Mouse (Mus musculus) CH12.LX (cell line): Measurements from ENCODE around the gene Adsl. TPM values are rescaled to one million over a fixed set of nuclear protein-coding genes. Genes with fewer than 3 reads are reported as not detected.

Source experiments
- DNase-seq: peaks from one replicate; pipeline ENCODE4 v3.0.0-alpha.2; 2013; ENCODE audit errors: extremely low read depth
- H3K27ac ChIP-seq: 2 replicates; pipeline ENCODE4 v1.5.1; 2012; ENCODE audit warnings: low read depth, mild to moderate bottlenecking, control low read depth, moderate library complexity; ENCODE audit not compliant: insufficient read depth
- H3K27me3 ChIP-seq: replicated peaks from 2 replicates; pipeline ENCODE3; 2012; ENCODE audit warnings: inconsistent platforms
- H3K36me3 ChIP-seq, 2 experiments: replicated peaks in 1 of 2; 2 replicates each; pipeline versions ENCODE3 to v1.6.1; 2012; ENCODE audit warnings: inconsistent platforms in 1 of 2, low read length in 1 of 2, mild to moderate bottlenecking in 1 of 2, mixed read lengths in 1 of 2, moderate library complexity in 1 of 2; ENCODE audit not compliant: control insufficient read depth in 1 of 2, insufficient read depth in 1 of 2
- H3K4me1 ChIP-seq, 2 experiments: 2 replicates each; pipeline ENCODE4 v1.6.1; 2012; ENCODE audit warnings: inconsistent platforms in 1 of 2, moderate library complexity in 1 of 2; ENCODE audit not compliant: insufficient read depth in 2 of 2, control insufficient read depth in 1 of 2
- H3K4me2 ChIP-seq: 2 replicates; pipeline ENCODE4 v1.6.1; 2012; ENCODE audit warnings: low read depth, mild to moderate bottlenecking, control low read depth; ENCODE audit not compliant: poor library complexity, insufficient read depth, severe bottlenecking
- H3K4me3 ChIP-seq, 3 experiments: fragments of 150-350 bp in 1 of 3; sonication (generic) in 1 of 3; replicated peaks in 1 of 3; 2 replicates each; pipeline versions ENCODE3 to v1.5.1; 2011 to 2012; ENCODE audit warnings: low read depth in 2 of 3, low read length in 2 of 3, mild to moderate bottlenecking in 2 of 3, moderate library complexity in 2 of 3, control low read depth in 1 of 3, improper control_type of control experiment in 1 of 3, inconsistent platforms in 1 of 3, mixed read lengths in 1 of 3; ENCODE audit not compliant: poor library complexity in 1 of 3
- H3K79me2 ChIP-seq: replicated peaks from 2 replicates; pipeline ENCODE4 v1.6.1; 2012; ENCODE audit warnings: mild to moderate bottlenecking, moderate library complexity; ENCODE audit not compliant: control insufficient read depth, poor library complexity, insufficient read depth, severe bottlenecking; ENCODE audit errors: extremely low read depth
- H3K9ac ChIP-seq: 2 replicates; pipeline ENCODE4 v1.6.1; 2012; ENCODE audit warnings: low read depth, mild to moderate bottlenecking, control low read depth, moderate library complexity; ENCODE audit not compliant: insufficient read depth
- H3K9me3 ChIP-seq: replicated peaks from 2 replicates; pipeline ENCODE3; 2012; ENCODE audit warnings: low read length, inconsistent platforms, mixed read lengths
- BHLHE40 ChIP-seq: IDR thresholded peaks from 2 replicates; pipeline ENCODE4 v1.6.1; 2011; ENCODE audit warnings: mild to moderate bottlenecking, low read depth, low read length, improper control_type of control experiment
- EP300 ChIP-seq: IDR thresholded peaks from 2 replicates; pipeline ENCODE4 v1.6.1; 2011; ENCODE audit warnings: low read length, improper control_type of control experiment
- ETS1 ChIP-seq: conservative IDR thresholded peaks from 2 replicates; pipeline ENCODE4 v1.6.1; 2012; ENCODE audit warnings: low read depth, mild to moderate bottlenecking, inconsistent platforms, low read length, improper control_type of control experiment, moderate library complexity
- HCFC1 ChIP-seq: IDR thresholded peaks from 2 replicates; pipeline ENCODE4 v1.6.1; 2012; ENCODE audit warnings: low read depth, mild to moderate bottlenecking, inconsistent platforms, low read length, improper control_type of control experiment
- JUND ChIP-seq: conservative IDR thresholded peaks from 2 replicates; pipeline ENCODE4 v1.6.1; 2011; ENCODE audit warnings: low read depth, low read length, improper control_type of control experiment
- KAT2A ChIP-seq: IDR thresholded peaks from 2 replicates; pipeline ENCODE4 v1.6.1; 2012; ENCODE audit warnings: low read length, improper control_type of control experiment, inconsistent platforms; ENCODE audit not compliant: insufficient replicate concordance
- MAFK ChIP-seq: IDR thresholded peaks from 2 replicates; pipeline ENCODE4 v1.6.1; 2011; ENCODE audit warnings: low read length, improper control_type of control experiment; ENCODE audit not compliant: insufficient replicate concordance
- POLR2A ChIP-seq: IDR thresholded peaks from 2 replicates; pipeline ENCODE4 v1.6.1; 2011; ENCODE audit warnings: low read depth, mild to moderate bottlenecking, improper control_type of control experiment, low read length
- POLR2AphosphoS2 ChIP-seq: IDR thresholded peaks from 2 replicates; pipeline ENCODE4 v1.6.1; 2011; ENCODE audit warnings: low read depth, low read length, improper control_type of control experiment
- TBP ChIP-seq: conservative IDR thresholded peaks from 2 replicates; pipeline ENCODE4 v1.6.1; 2011; ENCODE audit warnings: low read depth, low read length, improper control_type of control experiment
- TCF12 ChIP-seq: IDR thresholded peaks from 2 replicates; pipeline ENCODE4 v1.6.1; 2014; ENCODE audit warnings: low read depth, mild to moderate bottlenecking, inconsistent platforms, low read length, improper control_type of control experiment
- UBTF ChIP-seq: IDR thresholded peaks from 2 replicates; pipeline ENCODE4 v1.6.1; 2012; ENCODE audit warnings: low read depth, mild to moderate bottlenecking, inconsistent platforms, low read length, improper control_type of control experiment, moderate library complexity
- USF2 ChIP-seq: conservative IDR thresholded peaks from 2 replicates; pipeline ENCODE4 v1.6.1; 2011; ENCODE audit warnings: low read depth, low read length, improper control_type of control experiment
- ZC3H11A ChIP-seq: IDR thresholded peaks from 2 replicates; pipeline ENCODE4 v1.6.1; 2012; ENCODE audit warnings: low read depth, mild to moderate bottlenecking, inconsistent platforms, low read length, improper control_type of control experiment
- ZMIZ1 ChIP-seq: IDR thresholded peaks from 2 replicates; pipeline ENCODE4 v1.6.1; 2012; ENCODE audit warnings: low read depth, mild to moderate bottlenecking, inconsistent platforms, low read length, improper control_type of control experiment
- ZNF384 ChIP-seq: IDR thresholded peaks from 2 replicates; pipeline ENCODE4 v1.6.1; 2012; ENCODE audit warnings: low read depth, low read length, improper control_type of control experiment, inconsistent platforms
- dilution Hi-C: fragments of 300-500 bp; cut with MboI; formaldehyde crosslinking; loops from 2 replicates; pipeline ENCODE4 v1.14.3; 2020; ENCODE audit warnings: low sequenced_read_pairs; ENCODE audit not compliant: extremely low pct_unique_long_range_greater_than_20kb, extremely low pct_ligation_motif_present
- in situ Hi-C: fragments of 300-500 bp; cut with MboI; formaldehyde crosslinking; loops from 3 replicates; pipeline ENCODE4 v1.14.3; 2019; ENCODE audit warnings: low sequenced_read_pairs, low pct_ligation_motif_present, low pct_unique_long_range_greater_than_20kb, mixed read lengths
- polyA plus RNA-seq: library from polyadenylated mRNA; unstranded; fragments of >175 nt; gene quantifications from 2 replicates; pipeline ENCODE4 v1.2.1, GENCODE M21; 2012; ENCODE audit warnings: low read depth; ENCODE audit not compliant: insufficient read length
- total RNA-seq, 2 experiments: library from RNA; depleted of rRNA; stranded (reverse); fragments of 300-350 nt in 1 of 2; fragments of >200 nt in 1 of 2; gene quantifications; 2 replicates each; pipeline ENCODE4 v1.2.3; 2012 to 2014

Adsl gene
- total and polyA plus RNA-seq, 3 experiments: 226 to 356 (median 276) TPM

- H3K27me3 ChIP-seq: no peaks in the 10 kb centered on the region
- H3K36me3 ChIP-seq: peaks cover 50 to 70% of the 10 kb centered on the region in 2 experiments
- H3K9me3 ChIP-seq: no peaks in the 10 kb centered on the region
- in situ Hi-C loops (no loop called here), dilution Hi-C loops (no loop called here)
- H3K4me3 ChIP-seq: no peak overlapping the region
- no peak overlapping the region for H3K27ac ChIP-seq
- no peaks in the 10 kb centered on the region for H3K4me1 ChIP-seq
- H3K4me2 ChIP-seq: no peak overlapping the region
- no peak for TF ChIP-seq KAT2A
- TF ChIP-seq ZMIZ1: no peak
- no peak for TF ChIP-seq TBP
- no peak for TF ChIP-seq MAFK
- no peak for TF ChIP-seq ETS1
- TF ChIP-seq POLR2AphosphoS2: no peak
- no peak for TF ChIP-seq TCF12
- no peak for TF ChIP-seq ZC3H11A
- TF ChIP-seq ZNF384: no peak
- TF ChIP-seq POLR2A: no peak
- no peak for TF ChIP-seq EP300
- no peak for TF ChIP-seq BHLHE40
- no peak for TF ChIP-seq JUND
- no peak overlapping the region for H3K9ac ChIP-seq
- H3K79me2 ChIP-seq: no peaks in the 10 kb centered on the region
- no peak for DNase-seq
Observed at GRCm38 (mm10) chr15:80910183-80910582, 38.1 kb upstream of the Adsl start.

GRCm38 (mm10) chr15:80910790-80911531 lies 37.3 kb upstream of the Adsl start:
- Histone ChIP-seq H3K9me3 (no peaks in the 10 kb centered on the region), H3K4me3 (no peak overlapping the region), H3K27me3 (no peaks in the 10 kb centered on the region), H3K9ac (no peak overlapping the region), H3K4me1 (no peaks in the 10 kb centered on the region), H3K4me2 (no peak overlapping the region), H3K36me3 (peaks cover 48 to 70% of the 10 kb centered on the region in 2 experiments), H3K79me2 (no peaks in the 10 kb centered on the region), H3K27ac (no peak overlapping the region)
- DNase-seq: no peak
- no peak for TF ChIP-seq HCFC1
- TF ChIP-seq BHLHE40: no peak
- TF ChIP-seq UBTF: no peak
- TF ChIP-seq USF2: no peak
- in situ Hi-C loops: no loop called here
- dilution Hi-C loops: no loop called here
